Mouse (Mus musculus): ENCODE measurements around the gene Gja5.

DNA sequence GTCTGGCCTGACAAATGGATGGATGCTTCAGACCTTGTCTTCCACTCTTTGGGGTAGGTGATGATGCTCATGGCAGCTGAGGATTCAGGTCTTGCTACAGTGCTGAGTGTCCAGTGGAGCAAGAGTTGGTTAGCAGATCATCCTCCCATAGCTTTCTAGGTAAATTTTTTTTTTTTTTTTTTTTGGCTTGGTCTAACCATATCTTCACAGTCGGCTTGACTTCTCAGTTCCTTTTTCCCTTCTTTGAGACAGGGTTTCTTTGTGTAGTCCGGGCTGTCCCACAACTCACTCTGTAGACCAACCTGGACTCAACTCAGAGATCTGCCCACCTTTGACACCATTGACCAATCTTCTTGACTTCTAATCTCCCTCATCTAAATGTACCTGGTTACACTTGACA, 73.0 kb downstream of the Gja5 start:
- TF ChIP-seq CTCF (IDR thresholded peaks at IDR 0.05) (no peak), EP300 (IDR thresholded peaks at IDR 0.05) (no peak)
